Mouse (Mus musculus): ENCODE data around the gene Efcab2. TPM values are rescaled to one million over a fixed set of nuclear protein-coding genes. Genes with fewer than 3 reads are reported as not detected.

The Efcab2 gene
- polyA plus RNA-seq, 1 experiment: 0.49 TPM

DNA sequence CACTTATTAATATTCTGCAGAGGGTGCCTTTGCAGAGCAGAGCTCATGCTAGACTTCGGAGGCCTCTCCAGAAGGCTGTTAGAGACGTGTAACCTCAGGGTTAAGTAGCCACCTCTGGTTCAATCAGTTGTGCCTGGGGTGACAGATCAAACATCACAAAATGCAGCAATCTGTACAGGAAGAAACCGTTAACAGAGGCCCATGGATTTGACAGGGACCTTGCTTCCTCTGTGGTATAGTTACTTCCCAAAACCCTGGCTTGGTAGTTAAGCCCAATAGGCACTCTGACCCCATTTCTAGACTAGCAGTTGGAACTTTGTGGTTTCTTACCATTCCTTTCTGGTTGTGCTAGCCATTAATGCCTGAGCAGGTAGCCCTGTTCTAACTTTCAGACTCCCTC is 38.5 kb downstream of the Efcab2 start:
- DNase-seq: no peak
- Histone ChIP-seq H3K27ac (ENCODE audit: control insufficient read depth, insufficient read depth, low read length) (no peak overlapping the region), H3K4me1 (replicated peaks; ENCODE audit: control insufficient read depth, insufficient read depth, low read length) (no peaks in the 10 kb centered on the region), H3K4me3 (ENCODE audit: control insufficient read depth, insufficient read depth, low read length) (no peak overlapping the region), H3K27me3 (ENCODE audit: control insufficient read depth, insufficient read depth, low read length) (no peaks in the 10 kb centered on the region), H3K36me3 (ENCODE audit: control insufficient read depth, insufficient read depth, low read length) (no peaks in the 10 kb centered on the region)
- whole genome bisulfite sequencing: 30% methylated on average over 3 of the region's 3 CpGs
- no peak for TF ChIP-seq POLR2A (IDR thresholded peaks at IDR 0.05; ENCODE audit: control insufficient read depth, extremely low read depth, insufficient read depth, low read length, poor library complexity)
- no peak for TF ChIP-seq CTCF (IDR thresholded peaks at IDR 0.05; ENCODE audit: borderline replicate concordance, control insufficient read depth, extremely low read depth, insufficient read depth, low read length, poor library complexity)

DNA sequence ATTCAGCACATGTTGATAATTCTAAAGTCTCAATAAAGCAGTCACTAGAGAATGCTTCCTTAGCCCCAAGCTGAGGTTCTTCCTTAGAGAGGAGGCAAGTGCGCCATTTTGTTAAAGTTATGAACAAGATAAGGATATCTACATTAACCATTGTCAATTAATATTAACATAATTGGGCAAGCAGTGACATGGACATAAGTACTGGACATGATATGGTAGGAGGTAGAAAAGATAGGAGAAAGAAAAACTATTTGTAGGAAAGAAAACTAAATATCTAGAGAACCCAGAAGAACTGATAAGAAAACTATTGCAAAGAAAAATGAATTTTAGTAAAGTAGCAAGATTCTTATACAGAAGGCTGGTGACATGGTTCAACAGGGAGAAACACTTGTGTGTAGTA is 41.2 kb downstream of the Efcab2 start:
- no peak for DNase-seq
- no peak overlapping the region for H3K4me3 ChIP-seq (ENCODE audit: control insufficient read depth, insufficient read depth, low read length)
- no peaks in the 10 kb centered on the region for H3K4me1 ChIP-seq (replicated peaks; ENCODE audit: control insufficient read depth, insufficient read depth, low read length)
- no peaks in the 10 kb centered on the region for H3K27me3 ChIP-seq (ENCODE audit: control insufficient read depth, insufficient read depth, low read length)
- TF ChIP-seq CTCF (IDR thresholded peaks at IDR 0.05; ENCODE audit: borderline replicate concordance, control insufficient read depth, extremely low read depth, insufficient read depth, low read length, poor library complexity) (no peak), POLR2A (IDR thresholded peaks at IDR 0.05; ENCODE audit: control insufficient read depth, extremely low read depth, insufficient read depth, low read length, poor library complexity) (no peak)
- WGBS: 100% methylated on average over 1 of the region's 1 CpGs
- no peaks in the 10 kb centered on the region for H3K36me3 ChIP-seq (ENCODE audit: control insufficient read depth, insufficient read depth, low read length)
- no peak overlapping the region for H3K27ac ChIP-seq (ENCODE audit: control insufficient read depth, insufficient read depth, low read length)

DNA sequence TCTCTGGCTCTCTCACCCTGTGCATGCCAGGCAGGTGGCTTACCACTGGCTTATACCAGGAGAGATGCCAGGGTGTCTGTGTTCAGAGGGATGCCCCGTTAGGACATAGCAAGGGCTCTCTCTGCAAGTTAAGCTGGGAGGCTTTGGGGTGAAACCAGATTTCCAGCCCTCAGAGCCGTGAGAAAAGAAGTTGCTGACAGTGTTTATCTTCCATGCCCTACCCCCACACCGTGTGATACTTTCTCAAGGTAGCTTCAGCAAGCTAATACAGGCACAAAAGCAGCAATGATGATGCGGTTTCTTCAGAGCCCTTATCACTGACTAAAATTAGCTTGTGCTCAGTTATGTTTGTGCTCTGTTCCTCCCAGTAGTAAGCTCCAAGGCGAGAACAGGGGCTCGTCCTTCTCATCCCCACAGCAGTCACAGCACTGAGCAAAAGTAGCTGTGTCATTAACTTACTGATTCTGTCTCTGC is 42.4 kb downstream of the Efcab2 start:
- H3K4me3 ChIP-seq (ENCODE audit: control insufficient read depth, insufficient read depth, low read length): no peak overlapping the region
- H3K4me1 ChIP-seq (replicated peaks; ENCODE audit: control insufficient read depth, insufficient read depth, low read length): no peaks in the 10 kb centered on the region
- no peaks in the 10 kb centered on the region for H3K36me3 ChIP-seq (ENCODE audit: control insufficient read depth, insufficient read depth, low read length)
- no peak overlapping the region for H3K27ac ChIP-seq (ENCODE audit: control insufficient read depth, insufficient read depth, low read length)
- H3K27me3 ChIP-seq (ENCODE audit: control insufficient read depth, insufficient read depth, low read length): no peaks in the 10 kb centered on the region
- no peak for DNase-seq
- WGBS: 79% methylated on average over 6 of the region's 6 CpGs
- TF ChIP-seq POLR2A (IDR thresholded peaks at IDR 0.05; ENCODE audit: control insufficient read depth, extremely low read depth, insufficient read depth, low read length, poor library complexity): no peak
- TF ChIP-seq CTCF (IDR thresholded peaks at IDR 0.05; ENCODE audit: borderline replicate concordance, control insufficient read depth, extremely low read depth, insufficient read depth, low read length, poor library complexity): no peak

DNA sequence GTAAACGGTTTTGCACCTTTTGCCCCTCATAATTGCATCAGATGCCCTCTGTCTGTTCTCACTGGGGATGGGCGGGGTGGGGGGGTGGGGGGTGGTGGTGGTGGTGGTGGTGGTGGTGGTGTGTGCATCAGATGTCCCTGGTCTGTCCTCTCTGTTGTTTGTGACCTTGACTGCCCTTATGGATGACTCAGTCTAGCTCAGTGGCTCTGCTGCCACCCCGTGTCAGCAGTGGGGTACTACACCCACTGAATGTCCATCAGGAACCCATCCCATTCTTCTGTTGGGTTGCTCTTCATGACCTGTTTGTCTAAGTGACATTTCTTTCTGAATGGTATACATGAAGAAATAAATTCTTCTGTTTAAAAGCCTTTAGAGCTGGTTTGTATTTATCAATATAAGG is 43.3 kb downstream of the Efcab2 start:
- peak; percentile 72 for DNase-seq
- H3K36me3 ChIP-seq (ENCODE audit: control insufficient read depth, insufficient read depth, low read length): no peaks in the 10 kb centered on the region
- H3K4me1 ChIP-seq (replicated peaks; ENCODE audit: control insufficient read depth, insufficient read depth, low read length): no peaks in the 10 kb centered on the region
- no peak overlapping the region for H3K4me3 ChIP-seq (ENCODE audit: control insufficient read depth, insufficient read depth, low read length)
- 32% methylated on average over 3 of the region's 3 CpGs for WGBS
- H3K27me3 ChIP-seq (ENCODE audit: control insufficient read depth, insufficient read depth, low read length): no peaks in the 10 kb centered on the region
- TF ChIP-seq CTCF (IDR thresholded peaks at IDR 0.05; ENCODE audit: borderline replicate concordance, control insufficient read depth, extremely low read depth, insufficient read depth, low read length, poor library complexity) (no peak), POLR2A (IDR thresholded peaks at IDR 0.05; ENCODE audit: control insufficient read depth, extremely low read depth, insufficient read depth, low read length, poor library complexity) (no peak)
- H3K27ac ChIP-seq (ENCODE audit: control insufficient read depth, insufficient read depth, low read length): no peak overlapping the region

DNA sequence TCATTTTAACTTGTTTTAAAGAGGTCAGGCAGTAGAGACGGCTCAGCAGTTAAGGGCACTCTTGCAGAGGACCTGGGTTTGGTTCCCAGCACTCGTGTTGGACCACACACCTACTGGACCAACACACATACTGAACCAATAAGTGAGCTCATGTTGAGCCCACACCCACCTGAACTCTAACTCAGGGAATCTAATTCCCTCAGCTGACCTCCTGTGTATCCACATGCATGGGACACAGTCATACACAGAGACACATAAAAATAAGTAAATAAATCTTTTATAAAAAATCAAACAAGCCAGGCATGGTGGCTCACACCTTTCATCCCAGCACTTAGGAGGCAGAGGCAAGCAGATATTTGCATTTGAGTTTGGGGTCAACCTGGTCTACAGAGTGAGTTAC is 44.0 kb downstream of the Efcab2 start:
- no peak overlapping the region for H3K27ac ChIP-seq (ENCODE audit: control insufficient read depth, insufficient read depth, low read length)
- WGBS: 95% methylated on average over 2 of the region's 2 CpGs
- no peak overlapping the region for H3K4me3 ChIP-seq (ENCODE audit: control insufficient read depth, insufficient read depth, low read length)
- no peaks in the 10 kb centered on the region for H3K4me1 ChIP-seq (replicated peaks; ENCODE audit: control insufficient read depth, insufficient read depth, low read length)
- no peaks in the 10 kb centered on the region for H3K36me3 ChIP-seq (ENCODE audit: control insufficient read depth, insufficient read depth, low read length)
- DNase-seq: no peak
- no peaks in the 10 kb centered on the region for H3K27me3 ChIP-seq (ENCODE audit: control insufficient read depth, insufficient read depth, low read length)
- TF ChIP-seq CTCF (IDR thresholded peaks at IDR 0.05; ENCODE audit: borderline replicate concordance, control insufficient read depth, extremely low read depth, insufficient read depth, low read length, poor library complexity): no peak
- no peak for TF ChIP-seq POLR2A (IDR thresholded peaks at IDR 0.05; ENCODE audit: control insufficient read depth, extremely low read depth, insufficient read depth, low read length, poor library complexity)

DNA sequence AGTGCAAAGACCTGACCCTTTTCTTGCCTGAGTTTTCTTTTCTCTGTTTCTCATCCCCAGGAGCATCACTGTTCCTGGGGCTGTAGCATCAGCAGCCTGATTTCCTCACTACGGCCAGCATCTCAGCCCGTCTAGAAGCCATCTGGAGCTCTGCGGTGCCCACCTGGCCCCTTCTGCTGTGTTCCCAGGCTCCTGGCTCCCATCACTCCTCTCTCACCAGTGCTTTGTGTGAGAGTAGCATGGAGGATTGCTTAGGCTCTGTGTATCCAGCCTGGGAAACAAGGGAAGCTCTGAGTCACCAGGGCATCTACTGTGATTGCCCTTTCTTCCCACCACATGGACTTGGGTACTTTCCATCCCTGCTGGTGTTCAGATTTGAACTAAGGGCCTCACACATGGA is 48.2 kb downstream of the Efcab2 start:
- Histone ChIP-seq H3K4me1 (replicated peaks; ENCODE audit: control insufficient read depth, insufficient read depth, low read length) (no peaks in the 10 kb centered on the region), H3K27me3 (ENCODE audit: control insufficient read depth, insufficient read depth, low read length) (no peaks in the 10 kb centered on the region), H3K4me3 (ENCODE audit: control insufficient read depth, insufficient read depth, low read length) (no peak overlapping the region), H3K36me3 (ENCODE audit: control insufficient read depth, insufficient read depth, low read length) (no peaks in the 10 kb centered on the region), H3K27ac (ENCODE audit: control insufficient read depth, insufficient read depth, low read length) (no peak overlapping the region)
- TF ChIP-seq CTCF (IDR thresholded peaks at IDR 0.05; ENCODE audit: borderline replicate concordance, control insufficient read depth, extremely low read depth, insufficient read depth, low read length, poor library complexity): no peak
- TF ChIP-seq POLR2A (IDR thresholded peaks at IDR 0.05; ENCODE audit: control insufficient read depth, extremely low read depth, insufficient read depth, low read length, poor library complexity): no peak
- WGBS: 97% methylated on average over 3 of the region's 3 CpGs
- no peak for DNase-seq

DNA sequence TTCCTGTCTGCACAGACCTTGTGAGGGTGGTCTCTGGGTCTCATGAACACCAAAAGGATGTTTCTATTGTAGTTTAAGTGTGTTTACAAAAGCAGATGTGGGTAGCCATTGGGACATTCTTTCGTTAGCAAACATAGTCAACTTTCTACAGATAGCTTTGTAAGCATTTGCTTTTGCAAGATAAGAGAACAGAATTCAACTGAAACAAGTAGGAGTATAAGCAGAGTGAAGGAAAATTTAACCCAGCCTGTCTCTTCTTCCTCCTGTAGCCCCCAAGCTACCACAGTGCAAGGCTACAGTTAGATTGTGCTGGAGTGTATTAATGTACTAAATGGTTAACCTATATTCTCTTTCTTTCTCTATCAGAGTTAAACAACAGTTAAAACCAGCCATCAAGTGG is 49.2 kb downstream of the Efcab2 start:
- Histone ChIP-seq H3K4me3 (ENCODE audit: control insufficient read depth, insufficient read depth, low read length) (no peak overlapping the region), H3K27ac (ENCODE audit: control insufficient read depth, insufficient read depth, low read length) (no peak overlapping the region), H3K27me3 (ENCODE audit: control insufficient read depth, insufficient read depth, low read length) (no peaks in the 10 kb centered on the region), H3K4me1 (replicated peaks; ENCODE audit: control insufficient read depth, insufficient read depth, low read length) (no peaks in the 10 kb centered on the region), H3K36me3 (ENCODE audit: control insufficient read depth, insufficient read depth, low read length) (no peaks in the 10 kb centered on the region)
- no peak for TF ChIP-seq POLR2A (IDR thresholded peaks at IDR 0.05; ENCODE audit: control insufficient read depth, extremely low read depth, insufficient read depth, low read length, poor library complexity)
- TF ChIP-seq CTCF (IDR thresholded peaks at IDR 0.05; ENCODE audit: borderline replicate concordance, control insufficient read depth, extremely low read depth, insufficient read depth, low read length, poor library complexity): no peak
- DNase-seq: no peak
- 88% methylated on average over 1 of the region's 1 CpGs for WGBS
